Mouse (Mus musculus): ENCODE measurements around the gene Hes7.

Hes7 gene

DNA sequence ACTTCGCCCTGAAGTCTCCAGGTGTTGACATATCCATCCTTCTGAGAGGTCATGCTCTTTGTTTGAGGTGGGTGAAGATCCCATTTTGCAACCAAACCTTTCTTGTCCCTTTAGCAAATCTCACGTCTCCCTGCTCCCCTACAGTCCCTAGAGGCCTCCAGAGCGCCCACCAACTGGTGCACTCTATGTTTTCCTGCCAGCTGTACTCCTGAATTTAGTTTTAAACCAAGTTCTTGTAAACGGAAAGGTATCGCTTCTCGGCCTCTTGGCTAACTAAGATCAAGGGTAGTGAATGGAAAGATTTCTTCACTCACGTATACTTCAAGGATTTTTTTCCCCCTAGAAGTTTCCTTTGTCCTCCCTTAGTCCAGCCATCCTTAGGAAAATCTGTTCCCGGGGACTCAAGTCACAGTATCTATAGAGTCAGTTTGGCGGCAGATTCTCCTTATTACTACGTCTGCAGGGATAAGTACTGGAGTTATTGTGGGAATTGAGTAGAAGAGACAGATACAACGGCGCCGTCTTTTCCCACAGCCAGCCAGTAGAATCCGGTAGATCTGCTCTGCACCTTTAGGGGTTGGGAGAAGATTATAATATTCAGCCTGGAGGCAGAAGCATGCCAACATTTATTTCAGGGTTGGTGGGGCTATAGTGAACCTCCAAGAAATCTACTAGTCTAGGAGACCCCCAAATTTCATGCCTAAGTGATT is 603 bp upstream of the Hes7 start:
- DNase-seq, result no peak

DNA sequence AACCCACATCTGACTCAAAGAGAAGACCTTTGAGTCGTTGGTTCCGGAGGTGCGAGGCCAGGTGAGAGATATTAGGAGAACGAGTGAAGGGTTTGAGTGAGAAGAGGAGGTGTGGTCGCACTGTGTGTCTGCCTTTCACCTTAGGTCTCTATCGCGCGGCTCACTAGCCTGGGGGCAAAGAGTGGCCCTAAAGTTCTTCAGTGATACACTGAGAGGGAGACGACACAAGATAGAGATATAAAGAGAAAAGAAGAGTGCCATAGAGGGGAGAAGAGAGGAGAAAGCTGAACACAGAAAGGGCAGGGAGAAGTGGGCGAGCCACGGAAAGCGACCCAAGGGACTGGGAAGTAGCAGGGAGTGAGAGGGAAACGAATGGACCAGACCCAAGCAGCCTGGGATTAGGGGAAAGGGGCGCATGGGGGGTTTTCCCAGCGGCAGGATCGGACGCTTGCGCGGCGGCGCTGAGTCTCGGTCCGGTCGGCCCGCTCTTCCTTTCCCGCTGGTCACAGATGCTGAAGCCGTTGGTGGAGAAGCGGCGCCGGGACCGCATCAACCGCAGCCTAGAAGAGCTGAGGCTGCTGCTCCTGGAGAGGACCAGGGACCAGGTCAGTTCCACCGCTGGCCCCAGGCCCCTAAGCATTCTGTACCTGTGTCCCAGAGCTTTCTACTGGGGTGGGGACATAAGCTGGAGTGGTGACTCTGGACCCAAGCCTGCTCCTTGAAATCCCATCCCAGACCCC is 967 bp downstream of the Hes7 start:
- peak; percentile 51 to 58 for DNase-seq

DNA sequence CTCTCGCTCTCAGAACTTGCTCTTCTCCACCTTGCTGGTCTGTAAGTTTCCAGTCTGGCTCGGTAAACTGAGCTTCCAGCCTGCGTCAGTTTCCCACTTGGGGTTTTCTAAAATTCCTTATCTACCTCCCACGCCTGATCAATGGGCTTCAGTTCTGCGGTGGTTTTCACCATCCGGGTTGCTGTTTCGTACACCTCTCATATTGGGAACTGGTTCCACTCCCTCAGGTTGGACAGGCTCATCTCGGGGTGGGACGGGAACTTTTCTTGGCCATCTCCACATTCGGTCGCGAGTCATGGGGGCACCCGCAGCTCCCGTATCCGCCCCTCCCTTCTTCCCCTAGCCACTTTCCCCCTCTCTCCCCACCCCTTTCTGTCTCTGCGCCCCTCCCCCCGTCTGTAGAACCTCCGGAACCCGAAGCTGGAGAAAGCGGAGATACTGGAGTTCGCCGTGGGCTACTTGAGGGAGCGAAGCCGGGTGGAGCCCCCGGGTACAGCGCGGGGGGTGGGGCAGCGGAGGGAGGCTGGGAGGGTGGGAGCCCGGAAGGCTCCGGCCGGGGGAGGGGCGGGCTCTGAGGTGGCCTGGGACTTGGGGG is 1.6 kb downstream of the Hes7 start:
- peak in 1 of 2 experiments; percentile 70 for DNase-seq

DNA sequence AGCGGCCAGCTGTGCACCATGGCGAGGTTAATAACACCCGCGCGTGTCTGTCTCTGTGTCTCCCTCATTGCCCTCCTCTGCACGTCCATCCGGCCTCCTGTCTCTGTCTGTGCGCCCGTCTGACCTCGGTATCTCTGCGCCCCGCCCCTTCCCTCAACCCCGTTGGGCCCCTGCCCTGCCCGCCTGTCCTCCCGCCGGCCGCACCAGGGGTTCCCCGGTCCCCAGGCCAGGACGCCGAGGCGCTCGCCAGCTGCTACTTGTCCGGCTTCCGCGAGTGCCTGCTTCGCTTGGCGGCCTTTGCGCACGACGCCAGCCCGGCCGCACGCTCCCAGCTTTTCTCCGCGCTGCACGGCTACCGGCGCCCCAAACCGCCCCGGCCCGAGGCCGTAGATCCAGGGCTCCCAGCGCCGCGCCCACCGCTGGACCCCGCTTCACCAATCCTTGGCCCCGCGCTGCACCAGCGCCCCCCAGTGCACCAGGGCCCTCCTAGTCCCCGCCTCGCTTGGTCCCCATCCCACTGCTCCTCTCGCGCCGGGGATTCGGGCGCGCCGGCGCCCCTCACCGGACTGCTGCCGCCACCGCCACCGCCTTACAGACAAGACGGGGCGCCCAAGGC is 2.2 kb downstream of the Hes7 start, which contains the start of gene 9130213A22Rik:
TSS of gene 9130213A22Rik (minus strand) at position 254 of the 616 bp plus-strand sequence.
- peak; percentile 87 to 89 for DNase-seq

DNA sequence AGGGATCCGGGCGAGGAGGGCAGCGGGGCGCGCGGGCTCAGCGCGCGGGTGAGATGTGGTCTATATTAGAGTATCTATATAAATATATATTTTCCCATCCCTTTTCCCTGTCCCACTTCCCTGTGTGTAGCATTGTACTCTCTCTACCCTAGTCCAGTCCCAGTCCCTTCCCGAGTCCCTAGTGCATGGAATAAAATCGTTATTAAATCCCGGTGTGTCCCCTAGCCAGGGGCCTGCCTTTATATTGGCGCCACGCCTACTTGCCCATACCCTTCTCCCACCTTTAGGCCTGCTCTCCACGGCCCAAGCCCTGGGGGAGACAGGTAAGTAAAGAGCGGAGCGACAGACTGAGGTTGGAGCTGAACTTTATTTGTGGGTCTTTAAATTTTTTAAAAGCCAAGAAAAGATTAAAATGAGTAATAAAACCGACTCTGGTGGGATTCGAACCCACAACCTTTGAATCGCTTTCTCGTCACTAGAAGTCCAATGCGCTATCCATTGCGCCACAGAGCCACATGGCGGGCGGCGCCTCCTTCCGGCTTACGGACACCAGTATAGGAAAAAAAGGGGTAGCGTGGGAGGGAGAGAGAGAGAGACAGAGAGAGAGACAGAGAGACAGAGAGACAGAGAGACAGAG is 3.0 kb downstream of the Hes7 start:
- peak; percentile 91 to 93 for DNase-seq

DNA sequence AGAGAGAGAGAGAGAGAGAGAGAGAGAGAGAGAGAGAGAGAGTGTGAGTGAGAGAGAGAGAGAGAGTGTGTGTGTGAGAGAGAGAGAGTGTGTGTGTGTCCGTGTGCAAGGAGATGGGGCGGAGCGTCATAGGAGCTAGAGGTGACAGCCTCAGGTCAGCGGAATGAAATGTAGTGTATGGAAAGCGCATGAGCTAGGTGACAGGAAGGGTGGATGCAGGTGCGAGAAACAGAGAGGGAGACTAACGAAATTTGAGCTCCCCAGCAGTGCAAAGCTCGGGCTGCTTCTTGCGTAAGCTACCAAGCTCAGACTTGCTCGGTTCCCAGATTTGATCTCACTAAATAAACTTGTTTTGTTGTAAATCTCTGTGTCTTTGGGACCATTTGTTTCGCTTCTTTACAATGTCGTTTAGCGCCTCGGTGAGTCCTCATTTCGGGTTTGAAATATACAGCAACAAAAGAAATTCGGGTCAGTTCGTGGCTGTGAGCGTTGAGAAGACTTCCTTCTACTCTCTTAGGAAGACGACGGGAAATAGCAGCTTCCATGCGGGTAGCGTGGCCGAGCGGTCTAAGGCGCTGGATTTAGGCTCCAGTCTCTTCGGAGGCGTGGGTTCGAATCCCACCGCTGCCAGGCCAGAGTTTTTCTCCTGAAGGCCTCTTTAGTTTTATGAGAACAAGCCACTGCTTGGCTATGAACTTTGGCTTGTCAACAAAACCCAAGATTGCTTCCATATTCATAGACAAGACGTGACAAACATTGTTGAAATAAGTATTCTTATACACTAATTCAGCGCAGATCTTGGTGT is 3.7 kb downstream of the Hes7 start:
- DNase-seq, result peak; percentile 93

DNA sequence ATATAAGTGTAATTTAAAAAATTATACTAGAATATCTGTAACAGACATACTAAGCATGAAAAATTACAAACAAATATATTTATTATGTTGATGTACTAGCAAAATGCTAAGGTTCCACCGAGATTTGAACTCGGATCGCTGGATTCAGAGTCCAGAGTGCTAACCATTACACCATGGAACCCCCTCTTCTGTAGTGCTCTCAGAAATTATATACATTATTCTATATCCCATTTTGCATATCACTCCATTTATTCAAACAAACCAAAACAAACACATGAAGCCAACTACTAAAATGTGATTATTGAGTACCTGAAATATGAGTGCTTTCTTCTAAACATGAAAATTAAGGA is 4.3 kb downstream of the Hes7 start:
- DNase-seq, result peak; percentile 68 to 80

DNA sequence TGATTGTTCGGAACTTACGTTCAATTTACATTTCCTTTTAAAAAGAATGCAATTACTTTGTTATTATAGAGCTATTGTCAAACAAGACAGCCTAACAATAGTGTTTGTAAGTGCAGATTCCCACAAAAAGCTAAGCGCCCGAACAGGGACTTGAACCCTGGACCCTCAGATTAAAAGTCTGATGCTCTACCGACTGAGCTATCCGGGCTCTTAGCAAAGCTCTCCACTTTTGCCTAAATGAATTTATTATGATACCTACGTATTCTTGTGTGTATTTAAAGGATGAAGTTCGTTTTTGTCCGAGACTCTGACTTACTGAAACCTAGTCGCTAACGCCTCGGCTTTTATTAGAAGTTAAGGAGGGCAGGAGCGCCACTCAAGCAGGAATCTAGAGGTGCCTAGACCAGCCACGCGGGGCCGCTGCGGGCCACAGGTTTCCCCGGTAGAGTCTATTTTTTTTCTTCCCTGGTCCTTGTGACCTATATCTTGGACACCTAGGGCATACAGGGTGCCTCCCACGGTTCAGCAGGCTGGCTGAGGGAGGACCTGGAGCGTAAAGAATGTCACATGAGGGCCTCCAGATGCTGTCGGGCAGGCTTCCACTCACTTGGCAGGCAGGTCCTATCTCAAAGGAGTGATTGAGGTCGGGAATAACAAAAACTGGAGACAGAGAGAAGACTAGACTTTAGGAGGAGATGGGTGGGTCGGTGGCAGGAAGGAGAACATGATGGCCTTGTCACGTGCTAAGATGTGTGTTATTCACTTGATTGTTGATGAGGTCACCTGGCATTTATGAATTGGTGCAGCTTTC is 5.0 kb downstream of the Hes7 start:
- peak; percentile 88 to 89 for DNase-seq

DNA sequence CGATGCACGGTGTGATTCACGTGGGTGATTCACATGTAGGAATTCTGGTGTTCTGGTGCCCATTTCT is 5.5 kb downstream of the Hes7 start, which contains the start of gene Aloxe3:
TSS of gene Aloxe3 (plus strand) at position 45 of the 67 bp plus-strand sequence.
- DNase-seq, result no peak

DNA sequence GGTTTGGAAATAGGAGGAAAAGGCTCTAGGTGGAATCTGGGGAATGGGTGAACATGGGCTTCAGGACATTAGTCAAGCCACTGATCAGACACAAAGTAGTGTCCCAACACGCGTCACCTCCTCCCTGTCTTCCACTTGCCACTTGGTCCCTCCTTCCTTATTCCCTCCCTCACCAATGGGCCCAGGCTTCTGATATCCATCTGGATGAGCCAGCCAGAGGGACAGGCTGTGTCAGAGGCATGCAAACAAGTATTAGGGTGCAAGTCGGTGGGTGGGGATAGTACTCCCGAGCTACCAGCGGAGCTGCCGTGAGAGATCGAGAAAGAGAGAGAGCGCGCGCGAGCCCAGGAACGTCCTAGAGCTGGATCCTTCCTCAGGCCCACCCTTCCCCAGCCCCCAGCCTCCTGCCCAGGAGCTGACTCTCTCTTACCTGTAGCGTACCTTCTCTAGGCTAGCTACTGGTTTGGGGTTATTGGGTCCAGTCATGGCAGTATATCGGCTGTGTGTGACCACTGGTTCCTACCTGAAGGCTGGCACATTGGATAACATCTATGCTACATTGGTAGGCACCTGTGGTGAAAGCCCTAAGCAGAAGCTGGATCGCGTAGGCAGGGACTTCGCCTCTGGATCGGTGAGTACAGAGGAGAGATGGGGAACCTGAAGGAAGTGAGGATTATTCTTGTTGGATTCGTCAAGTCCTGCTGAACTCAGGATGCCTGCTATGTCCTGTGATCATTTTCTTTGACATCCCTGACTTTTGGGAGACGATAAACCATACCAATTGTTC is 5.9 kb downstream of the Hes7 start:
- DNase-seq, result peak; percentile 66 to 67

DNA sequence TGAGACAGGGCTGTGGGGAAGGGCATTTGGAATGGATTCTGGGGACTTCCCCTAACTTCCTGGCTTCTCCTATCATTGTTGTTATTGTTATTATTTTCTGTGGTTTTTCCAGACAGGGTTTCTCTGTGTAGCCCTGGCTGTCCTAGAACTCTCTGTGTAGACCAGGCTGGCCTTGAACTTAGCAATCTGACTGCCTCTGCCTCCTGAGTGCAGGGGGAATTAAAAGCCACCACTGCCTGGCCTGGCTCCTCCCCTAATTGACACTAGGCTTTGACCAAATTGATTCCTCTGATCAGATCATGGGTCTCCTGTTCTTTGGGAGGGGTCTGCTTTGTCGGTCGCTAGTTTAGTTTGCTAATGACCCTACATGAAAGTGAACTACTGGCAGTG is 6.5 kb downstream of the Hes7 start:
- DNase-seq, result peak in 1 of 2 experiments; percentile 18

DNA sequence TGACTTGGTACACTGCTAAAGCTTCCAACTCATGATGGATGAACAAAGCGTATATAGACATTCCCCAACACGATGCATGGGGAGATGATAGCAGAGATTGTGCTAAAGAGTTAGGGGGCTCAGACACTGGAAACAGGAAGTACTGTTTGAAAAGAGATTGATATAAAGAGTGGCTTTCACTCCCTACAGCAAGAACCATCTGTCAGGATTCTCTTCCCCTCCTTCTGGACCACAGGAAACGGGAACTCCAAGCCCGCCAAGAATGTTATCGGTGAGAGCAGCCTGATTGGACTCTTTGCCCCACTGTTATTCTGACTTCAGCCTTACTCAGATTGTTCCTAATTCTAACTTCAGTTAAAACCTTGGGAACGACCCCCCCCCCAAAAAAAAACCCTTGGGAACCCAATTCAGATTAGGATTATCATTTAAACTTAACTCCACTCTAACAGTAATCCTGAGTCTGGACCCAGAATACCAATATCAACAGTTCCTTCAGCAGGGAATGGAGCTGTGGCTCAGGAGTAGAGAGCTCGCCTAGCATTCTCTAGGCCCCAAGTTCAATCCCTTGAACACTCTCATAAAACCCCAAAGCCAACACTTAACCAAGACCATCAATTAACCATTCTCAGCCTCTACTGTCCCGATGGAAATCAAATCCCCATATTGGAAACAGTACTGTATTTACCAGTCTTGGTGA is 8.4 kb downstream of the Hes7 start:
- DNase-seq, result no peak

DNA sequence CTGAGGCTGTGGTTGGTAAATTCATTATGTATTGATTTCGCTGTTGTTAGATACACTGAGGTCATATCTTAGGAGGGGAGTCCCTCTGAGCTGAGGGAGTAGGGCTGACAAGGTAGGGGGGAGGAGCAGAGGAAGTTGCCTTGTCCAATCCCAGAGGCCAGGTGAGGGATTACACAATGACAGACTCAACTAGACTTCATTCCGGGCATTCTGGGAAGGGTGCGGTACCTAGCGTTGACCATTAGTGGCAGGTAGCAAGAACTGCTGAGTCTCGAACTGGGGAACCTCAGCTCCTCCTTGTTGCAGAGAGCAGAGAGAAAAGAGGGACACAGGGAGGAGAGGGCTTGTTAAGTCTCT is 13.3 kb downstream of the Hes7 start:
- no peak for DNase-seq

DNA sequence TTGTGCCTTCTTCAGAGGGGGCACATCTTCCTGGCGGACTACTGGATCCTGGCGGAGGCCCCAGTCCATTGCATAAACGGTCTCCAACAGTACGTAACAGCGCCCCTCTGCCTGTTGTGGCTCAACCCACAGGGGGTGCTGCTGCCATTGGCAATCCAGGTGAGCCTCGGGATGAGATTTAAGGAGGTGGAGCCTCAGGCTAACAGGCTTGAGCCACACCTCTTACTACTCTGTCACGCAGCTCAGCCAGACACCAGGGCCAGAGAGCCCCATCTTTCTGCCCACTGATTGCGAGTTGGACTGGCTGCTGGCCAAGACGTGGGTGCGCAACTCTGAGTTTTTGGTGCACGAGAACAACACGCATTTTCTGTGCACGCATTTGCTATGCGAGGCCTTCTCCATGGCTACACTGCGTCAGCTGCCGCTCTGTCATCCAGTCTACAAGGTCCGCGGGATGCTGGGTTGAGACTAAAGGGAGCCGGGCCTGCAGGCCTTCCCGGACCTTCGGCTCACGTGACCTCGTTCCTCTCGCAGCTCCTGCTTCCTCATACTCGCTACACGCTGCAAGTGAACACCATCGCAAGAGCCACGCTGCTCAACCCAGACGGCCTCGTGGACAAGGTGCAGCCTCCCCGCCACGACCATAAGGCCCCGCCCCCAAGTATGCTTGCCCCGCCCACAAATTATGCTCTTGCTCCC is 13.9 kb downstream of the Hes7 start:
- peak; percentile 72 to 75 for DNase-seq

DNA sequence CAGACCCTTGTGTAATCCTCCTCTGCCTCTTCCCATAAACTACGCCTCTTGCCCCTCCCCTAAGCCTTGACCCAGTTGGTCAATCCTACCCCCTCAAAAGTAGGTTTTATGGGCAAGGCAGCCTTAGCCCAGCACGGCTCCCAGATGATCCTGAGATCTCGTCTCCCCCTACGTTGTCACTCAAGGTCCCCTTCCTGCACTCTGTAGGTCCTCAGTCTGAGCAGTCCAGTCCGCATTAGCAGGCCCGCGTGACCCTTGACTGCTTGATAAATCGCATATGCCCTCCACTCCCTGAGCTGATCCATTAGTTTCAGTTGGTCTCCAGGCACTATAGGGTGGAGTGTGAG is 14.4 kb downstream of the Hes7 start:
- no peak for DNase-seq

DNA sequence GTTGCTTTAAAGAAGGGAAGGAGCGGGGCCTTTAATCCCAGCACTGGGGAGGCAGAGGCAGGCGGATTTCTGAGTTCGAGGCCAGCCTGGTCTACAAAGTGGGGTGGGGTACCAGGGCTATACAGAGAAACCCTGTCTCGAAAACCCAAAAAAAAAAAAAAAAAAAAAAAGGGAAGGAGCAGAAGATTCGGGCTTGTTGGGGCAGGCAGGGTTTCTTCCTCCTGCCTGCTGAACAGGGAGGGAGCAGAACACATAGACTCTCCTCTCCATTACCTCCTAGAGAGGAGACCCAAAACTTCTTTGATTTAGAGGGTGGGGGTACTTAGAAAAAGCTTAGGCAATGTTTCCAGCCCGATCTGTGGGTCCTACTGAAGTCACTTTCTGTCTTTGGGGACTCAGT is 15.2 kb downstream of the Hes7 start:
- DNase-seq, result no peak

DNA sequence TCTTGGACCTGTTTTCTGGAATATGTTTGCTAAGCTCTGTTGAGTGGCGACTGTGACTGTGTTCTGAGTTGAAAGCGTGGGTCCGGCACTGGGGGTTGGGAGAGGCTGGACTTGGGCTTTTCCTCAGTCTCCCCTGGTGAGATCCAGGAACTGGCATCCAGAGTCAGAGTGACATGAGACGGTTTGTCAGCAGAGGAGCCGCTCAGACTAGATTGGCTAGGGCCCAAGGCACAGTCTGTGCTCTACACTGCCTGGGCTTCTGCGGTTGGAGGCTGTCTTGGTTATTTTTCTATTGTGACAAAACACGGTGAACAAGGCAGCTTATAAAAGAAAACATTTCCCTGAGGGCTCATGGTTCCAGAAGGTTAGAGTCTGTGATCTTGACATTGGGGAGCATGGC is 27.3 kb downstream of the Hes7 start:
- peak; percentile 38 to 55 for DNase-seq

DNA sequence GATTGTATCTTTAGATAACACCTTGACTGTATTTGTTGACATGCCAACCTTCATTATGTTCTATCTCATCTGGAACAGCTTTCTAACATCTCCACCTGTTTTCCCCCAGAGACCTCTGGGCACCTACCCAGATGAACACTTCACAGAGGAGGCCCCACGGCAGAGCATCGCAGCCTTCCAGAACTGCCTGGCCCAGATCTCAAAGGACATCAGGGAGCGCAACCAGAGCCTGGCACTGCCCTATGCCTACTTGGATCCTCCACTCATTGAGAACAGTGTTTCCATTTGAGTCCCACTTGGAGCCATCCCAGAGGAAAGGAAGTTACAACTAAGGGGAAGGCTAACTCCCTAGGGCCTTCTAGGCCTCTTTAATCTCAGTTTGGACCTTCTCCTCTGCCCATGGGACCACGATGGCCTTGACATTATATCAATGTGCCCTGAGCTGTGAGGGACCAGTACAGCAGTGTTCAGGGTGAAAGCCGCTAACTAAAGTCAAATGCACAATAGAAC is 28.3 kb downstream of the Hes7 start:
- peak; percentile 60 to 62 for DNase-seq

DNA sequence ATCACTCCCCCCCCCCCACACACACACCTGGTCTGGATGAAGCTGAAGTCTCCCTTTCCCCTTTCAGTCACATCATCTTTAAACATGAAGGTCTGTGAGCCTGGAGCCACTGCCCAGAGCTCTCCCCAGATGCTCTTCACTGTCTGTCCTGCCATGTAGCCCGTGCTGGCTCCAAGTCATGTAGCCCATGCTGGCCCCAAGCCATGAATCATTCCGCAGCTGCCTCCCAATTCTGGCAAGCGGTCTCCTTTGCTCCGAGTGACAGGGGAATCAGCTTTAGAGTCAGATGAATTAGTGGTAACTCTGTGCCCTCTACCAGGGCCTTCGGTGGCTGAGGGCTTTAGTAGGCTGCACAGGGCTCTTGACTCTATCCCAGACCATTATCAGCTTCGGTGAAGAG is 29.5 kb downstream of the Hes7 start:
- peak; percentile 18 to 35 for DNase-seq

DNA sequence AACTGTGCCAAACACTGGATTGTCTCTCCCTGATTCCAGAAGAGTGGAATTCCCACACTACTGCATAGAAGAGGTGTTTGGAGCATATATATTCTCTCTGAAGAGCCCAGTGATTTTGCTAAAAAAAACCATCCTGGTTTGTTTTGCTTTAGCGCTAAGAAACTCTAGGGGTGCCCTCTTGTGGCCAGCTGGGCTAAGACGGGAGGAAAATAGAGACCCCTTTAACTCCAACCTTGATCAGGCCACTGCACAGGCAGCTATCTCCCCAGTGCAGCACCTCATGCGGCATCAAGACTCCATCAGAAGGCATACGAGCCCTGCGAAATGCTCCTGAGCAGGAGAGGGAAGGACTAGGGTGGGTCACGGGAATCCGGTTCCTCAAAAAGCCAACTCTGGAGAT is 30.2 kb downstream of the Hes7 start:
- peak; percentile 80 to 88 for DNase-seq
